Mouse (Mus musculus) liver, embryonic 14.5 days (tissue): Measurements from ENCODE around the gene Arid3a.

Experiments
- CTCF ChIP-seq: IDR thresholded peaks from 2 replicates; pipeline ENCODE4 v1.5.1; 2016; ENCODE audit warnings: antibody characterized with exemption, low read depth, control low read depth
- EP300 ChIP-seq: IDR thresholded peaks from 2 replicates; pipeline ENCODE4 v1.6.1; 2016; ENCODE audit warnings: antibody characterized with exemption, low read depth

DNA sequence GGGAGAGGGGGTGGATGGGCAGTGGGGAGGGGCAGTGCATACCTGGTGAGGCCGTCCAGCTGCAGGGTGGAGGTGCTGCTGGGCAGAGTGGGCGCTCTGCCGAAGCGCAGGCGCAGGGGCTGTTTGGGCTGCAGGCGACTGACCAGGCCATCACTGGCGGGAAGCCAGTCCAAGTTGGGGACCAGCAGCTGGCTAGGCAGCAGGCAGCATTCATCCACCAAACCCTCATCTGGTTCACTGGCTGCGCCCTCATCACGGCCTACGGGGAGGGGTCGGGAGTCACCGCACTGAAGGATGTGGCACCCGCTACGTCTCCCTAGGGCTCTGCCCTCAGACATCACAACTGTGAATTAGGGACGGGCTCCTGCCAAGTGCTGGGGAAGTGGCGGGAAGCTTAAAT is 30.5 kb upstream of the Arid3a start:
- TF ChIP-seq CTCF (no peak), EP300 (no peak)
